In the genomic region with DNA sequence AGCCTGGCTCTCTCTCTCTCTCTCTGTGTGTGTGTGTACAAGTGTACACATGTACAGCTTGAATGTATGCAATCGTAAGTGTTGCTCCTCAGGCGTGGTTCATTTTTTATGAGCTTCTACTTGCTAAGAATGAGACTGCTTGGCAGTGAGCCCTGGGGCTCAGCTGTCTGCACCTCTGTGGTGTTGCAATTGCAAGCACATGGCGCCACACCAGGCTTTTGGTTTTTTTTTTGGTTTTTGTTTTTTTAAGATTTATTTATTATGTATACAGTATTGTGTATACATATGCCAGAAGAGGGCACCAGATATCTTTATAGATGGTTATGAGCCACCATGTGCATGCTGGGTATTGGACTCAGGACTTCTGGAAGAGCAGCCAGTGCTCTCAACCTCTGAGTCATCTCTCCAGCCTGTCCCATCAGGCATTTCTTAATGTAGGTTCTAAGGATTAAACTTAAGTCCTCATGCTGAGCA, we compare ENCODE assay signal across 7 mouse cellular contexts. TPM values are rescaled to one million over a fixed set of nuclear protein-coding genes. Genes with fewer than 3 reads are reported as not detected.
DNase-seq lines count a peak whose midpoint lies in the region; ATAC-seq and TF ChIP-seq lines count a peak whose summit lies in the region.

No protein-coding gene starts in this region.

- no peak overlapping the region for H3K9ac ChIP-seq in neural tube, embryonic 13.5 days
- no peak overlapping the region for H3K9ac ChIP-seq in embryonic facial prominence, embryonic 15.5 days
- no peak overlapping the region for H3K9ac ChIP-seq in stomach, postnatal 0 days (ENCODE audit: low read length)
- no peak overlapping the region for H3K9ac ChIP-seq in hindbrain, embryonic 12.5 days

- H3K9me3 ChIP-seq in neural tube, embryonic 13.5 days: no peaks in the 10 kb centered on the region
- no peaks in the 10 kb centered on the region for H3K9me3 ChIP-seq in embryonic facial prominence, embryonic 15.5 days (replicated peaks)
- H3K9me3 ChIP-seq in stomach, postnatal 0 days (ENCODE audit: control insufficient read depth, low read length): no peaks in the 10 kb centered on the region
- no peaks in the 10 kb centered on the region for H3K9me3 ChIP-seq in hindbrain, embryonic 12.5 days (replicated peaks)

- intact Hi-C loops in left cerebral cortex, postnatal 10 days (cut with DNase I): no loop called here

- H3K4me3 ChIP-seq in neural tube, embryonic 13.5 days: no peak overlapping the region
- H3K4me3 ChIP-seq in embryonic facial prominence, embryonic 15.5 days (replicated peaks): no peak overlapping the region
- H3K4me3 ChIP-seq in stomach, postnatal 0 days (ENCODE audit: low read depth, low read length): no peak overlapping the region
- H3K4me3 ChIP-seq in hindbrain, embryonic 12.5 days: no peak overlapping the region

- H3K27ac ChIP-seq in neural tube, embryonic 13.5 days (replicated peaks): no peak overlapping the region
- H3K27ac ChIP-seq in embryonic facial prominence, embryonic 15.5 days (replicated peaks): peak overlapping the region; percentile 17; the same call in 1 of the 2 replicates
- H3K27ac ChIP-seq in stomach, postnatal 0 days (replicated peaks): peak overlapping the region; percentile 53
- H3K27ac ChIP-seq in hindbrain, embryonic 12.5 days: no peak overlapping the region

- peak; percentile 50 for TF ChIP-seq CTCF in stomach, postnatal 0 days (IDR thresholded peaks at IDR 0.05; ENCODE audit: low read depth)

- H3K27me3 ChIP-seq in neural tube, embryonic 13.5 days: no peaks in the 10 kb centered on the region
- H3K27me3 ChIP-seq in embryonic facial prominence, embryonic 15.5 days: no peaks in the 10 kb centered on the region
- no peaks in the 10 kb centered on the region for H3K27me3 ChIP-seq in stomach, postnatal 0 days (ENCODE audit: control insufficient read depth, insufficient read depth, low read length)
- no peaks in the 10 kb centered on the region for H3K27me3 ChIP-seq in hindbrain, embryonic 12.5 days

- no peak for DNase-seq in neural tube, embryonic 10.5 days (ENCODE audit: extremely low spot score, low spot score)
- DNase-seq in heart, postnatal 4 days: peak; percentile 76
- peak; percentile 55 for DNase-seq in stomach, postnatal 0 days (ENCODE audit: low spot score)
- DNase-seq in left cerebral cortex, postnatal 10 days (ENCODE audit: extremely low spot score in 1 of 2, low spot score in 2 of 2): no peak

- no peak overlapping the region for H3K4me2 ChIP-seq in neural tube, embryonic 13.5 days
- H3K4me2 ChIP-seq in embryonic facial prominence, embryonic 15.5 days (replicated peaks): no peak overlapping the region
- H3K4me2 ChIP-seq in stomach, postnatal 0 days (replicated peaks; ENCODE audit: low read depth): no peak overlapping the region
- no peak overlapping the region for H3K4me2 ChIP-seq in hindbrain, embryonic 12.5 days (replicated peaks)

- 60% methylated on average over 3 of the region's 3 CpGs for WGBS in neural tube, embryonic 13.5 days
- WGBS in embryonic facial prominence, embryonic 15.5 days: 30% methylated on average over 3 of the region's 3 CpGs
- WGBS in stomach, postnatal 0 days: 24% methylated on average over 3 of the region's 3 CpGs
- WGBS in hindbrain, embryonic 12.5 days: 85% methylated on average over 3 of the region's 3 CpGs

- H3K4me1 ChIP-seq in neural tube, embryonic 13.5 days (replicated peaks): peaks cover 5% of the 10 kb centered on the region; the same call in 1 of the 2 replicates
- no peaks in the 10 kb centered on the region for H3K4me1 ChIP-seq in embryonic facial prominence, embryonic 15.5 days
- no peaks in the 10 kb centered on the region for H3K4me1 ChIP-seq in stomach, postnatal 0 days (replicated peaks; ENCODE audit: control insufficient read depth, insufficient read depth)
- no peaks in the 10 kb centered on the region for H3K4me1 ChIP-seq in hindbrain, embryonic 12.5 days

- H3K36me3 ChIP-seq in neural tube, embryonic 13.5 days: no peaks in the 10 kb centered on the region
- no peaks in the 10 kb centered on the region for H3K36me3 ChIP-seq in embryonic facial prominence, embryonic 15.5 days
- H3K36me3 ChIP-seq in stomach, postnatal 0 days (ENCODE audit: control insufficient read depth, insufficient read depth, low read length): no peaks in the 10 kb centered on the region
- no peaks in the 10 kb centered on the region for H3K36me3 ChIP-seq in hindbrain, embryonic 12.5 days

- peak; percentile 38 for TF ChIP-seq EP300 in stomach, postnatal 0 days (optimal IDR thresholded peaks at IDR 0.05)

- ATAC-seq in neural tube, embryonic 13.5 days (ENCODE audit: low read depth): peak; percentile 56; the same call in 1 of the 2 replicates
- ATAC-seq in embryonic facial prominence, embryonic 15.5 days (ENCODE audit: insufficient number of reproducible peaks, low FRiP score, low TSS enrichment, low read depth): no peak
- ATAC-seq in stomach, postnatal 0 days (ENCODE audit: low FRiP score, low TSS enrichment): peak; percentile 61
- no peak for ATAC-seq in hindbrain, embryonic 12.5 days (ENCODE audit: low FRiP score)

RNA-seq across cellular contexts. Expression of a gene that starts 5.7 kb away (rescaled TPM):
- 0.34 and 1.2 TPM in 2 replicates for polyA plus RNA-seq in neural tube, embryonic 13.5 days (2015; fragmentation: Nextera tagmentation; extraction: Ambion mirVana)
- 3.7 and 4.2 TPM in 2 replicates for polyA plus RNA-seq in embryonic facial prominence, embryonic 15.5 days (2015; fragmentation: Nextera tagmentation; extraction: Ambion mirVana)
- 1 to 10 TPM; 4.9 TPM for total RNA-seq in heart, postnatal 4 days (2021)
- 26.4 and 31.8 TPM in 2 replicates for polyA plus RNA-seq in stomach, postnatal 0 days (2015; fragmentation: Nextera tagmentation; extraction: Ambion mirVana)
- 1 to 10 TPM; 1.4 to 1.6 TPM for total RNA-seq in left cerebral cortex, postnatal 10 days (2021)
- 1.1 and 1.5 TPM in 2 replicates for polyA plus RNA-seq in hindbrain, embryonic 12.5 days (2016; fragmentation: Nextera tagmentation; extraction: Ambion mirVana)

RNA-seq across cellular contexts. Expression of a gene that starts 23.7 kb away (rescaled TPM):
- 11.6 and 11.9 TPM in 2 replicates for polyA plus RNA-seq in neural tube, embryonic 13.5 days (2015; fragmentation: Nextera tagmentation; extraction: Ambion mirVana)
- polyA plus RNA-seq in embryonic facial prominence, embryonic 15.5 days (2015; fragmentation: Nextera tagmentation; extraction: Ambion mirVana): 8.3 and 9.1 TPM in 2 replicates
- 10 to 100 TPM; 17.0 to 18.5 TPM for total RNA-seq in heart, postnatal 4 days (2021)
- polyA plus RNA-seq in stomach, postnatal 0 days (2015; fragmentation: Nextera tagmentation; extraction: Ambion mirVana): 4.8 and 5.6 TPM in 2 replicates
- total RNA-seq in left cerebral cortex, postnatal 10 days (2021): 10 to 100 TPM; 32.9 to 34.8 TPM
- polyA plus RNA-seq in hindbrain, embryonic 12.5 days (2016; fragmentation: Nextera tagmentation; extraction: Ambion mirVana): 9.3 and 10.7 TPM in 2 replicates

RNA-seq across cellular contexts. Expression of a gene that starts 24.3 kb away (rescaled TPM):
- 6.3 and 7.2 TPM in 2 replicates for polyA plus RNA-seq in neural tube, embryonic 13.5 days (2015; fragmentation: Nextera tagmentation; extraction: Ambion mirVana)
- polyA plus RNA-seq in embryonic facial prominence, embryonic 15.5 days (2015; fragmentation: Nextera tagmentation; extraction: Ambion mirVana): 13.8 and 14.5 TPM in 2 replicates
- 10 to 100 TPM; 17.7 to 18.7 TPM for total RNA-seq in heart, postnatal 4 days (2021)
- polyA plus RNA-seq in stomach, postnatal 0 days (2015; fragmentation: Nextera tagmentation; extraction: Ambion mirVana): 8.9 and 9.7 TPM in 2 replicates
- 1 to 10 TPM; 8.9 to 9.1 TPM for total RNA-seq in left cerebral cortex, postnatal 10 days (2021)
- 13.1 and 14.4 TPM in 2 replicates for polyA plus RNA-seq in hindbrain, embryonic 12.5 days (2016; fragmentation: Nextera tagmentation; extraction: Ambion mirVana)

RNA-seq across cellular contexts. Expression of a gene that starts 40.2 kb away (rescaled TPM):
- polyA plus RNA-seq in neural tube, embryonic 13.5 days (2015; fragmentation: Nextera tagmentation; extraction: Ambion mirVana): not detected in 2 replicates
- not detected in 2 replicates for polyA plus RNA-seq in embryonic facial prominence, embryonic 15.5 days (2015; fragmentation: Nextera tagmentation; extraction: Ambion mirVana)
- not detected for total RNA-seq in heart, postnatal 4 days (2021)
- polyA plus RNA-seq in stomach, postnatal 0 days (2015; fragmentation: Nextera tagmentation; extraction: Ambion mirVana): not detected in 2 replicates
- not detected for total RNA-seq in left cerebral cortex, postnatal 10 days (2021)
- not detected in 2 replicates for polyA plus RNA-seq in hindbrain, embryonic 12.5 days (2016; fragmentation: Nextera tagmentation; extraction: Ambion mirVana)

Comparison
In these comparisons a context has a peak if more than half of its experiments do, and no peak if none do; other contexts are left out.
1. ATAC-seq: peak in neural tube, embryonic 13.5 days (single experiment) and stomach, postnatal 0 days (single experiment); none in embryonic facial prominence, embryonic 15.5 days (single experiment) and hindbrain, embryonic 12.5 days (single experiment).
2. H3K27ac ChIP-seq: peak in embryonic facial prominence, embryonic 15.5 days (single experiment) and stomach, postnatal 0 days (single experiment); none in neural tube, embryonic 13.5 days (single experiment) and hindbrain, embryonic 12.5 days (single experiment).
3. DNase-seq: peak in heart, postnatal 4 days (single experiment) and stomach, postnatal 0 days (single experiment); none in neural tube, embryonic 10.5 days (single experiment) and left cerebral cortex, postnatal 10 days (0 of 2).